Mouse (Mus musculus): Measurements from ENCODE around the gene Adgrb3.
"Not testable (repeated sequence)": the region's sequence is repeated elsewhere in the genome, so short reads cannot be mapped to it uniquely, and the experiment has no call there.

GRCm38 (mm10) chr1:25017851-25018250 is 811.7 kb downstream of the Adgrb3 start:
- TF ChIP-seq TAL1, GATA1 (IDR thresholded peaks at IDR 0.05; ENCODE audit: low read length): not testable (repeated sequence)

All from erythroblast, embryonic 14.5 days (primary cell).